Mouse (Mus musculus) lung, postnatal 0 days (tissue): ENCODE data around the gene Eps8. TPM values are rescaled to one million over a fixed set of nuclear protein-coding genes. Genes with fewer than 3 reads are reported as not detected.

ENCODE experiments used
- ATAC-seq: fragments of 200-750 bp; cut with Nextera tagmentation; 2 replicates; pipeline ENCODE4 v1.8.0; 2017; ENCODE audit warnings: moderate library complexity
- DNase-seq: peaks from one replicate; pipeline ENCODE4 v3.0.0-alpha.2; 2016; ENCODE audit warnings: low spot score
- H3K27ac ChIP-seq: fragments of 300-500 bp; sonication (generic); 2 replicates; pipeline ENCODE4 v1.5.1; 2014; ENCODE audit warnings: antibody characterized with exemption, mild to moderate bottlenecking, low read length, mixed read lengths
- H3K27me3 ChIP-seq: fragments of 300-500 bp; sonication (generic); replicated peaks from 2 replicates; pipeline ENCODE4 v1.6.1; 2014; ENCODE audit warnings: low read length, mixed read lengths; ENCODE audit not compliant: insufficient read depth
- H3K36me3 ChIP-seq: fragments of 300-500 bp; sonication (generic); 2 replicates; pipeline ENCODE4 v1.6.1; 2014; ENCODE audit warnings: low read length, mixed read lengths; ENCODE audit not compliant: insufficient read depth
- H3K4me1 ChIP-seq: fragments of 300-500 bp; sonication (generic); 2 replicates; pipeline ENCODE4 v1.6.1; 2014; ENCODE audit warnings: antibody characterized with exemption, low read depth, low read length, mixed read lengths; ENCODE audit not compliant: insufficient read depth
- H3K4me2 ChIP-seq: fragments of 300-500 bp; sonication (generic); replicated peaks from 2 replicates; pipeline ENCODE4 v1.6.1; 2014; ENCODE audit warnings: low read depth, mild to moderate bottlenecking, low read length, moderate library complexity, mixed read lengths
- H3K4me3 ChIP-seq: fragments of 300-500 bp; sonication (generic); 2 replicates; pipeline ENCODE4 v1.5.1; 2014; ENCODE audit warnings: low read depth, low read length
- H3K9ac ChIP-seq: fragments of 300-500 bp; sonication (generic); replicated peaks from 2 replicates; pipeline ENCODE4 v1.6.1; 2014; ENCODE audit warnings: low read depth, mild to moderate bottlenecking
- H3K9me3 ChIP-seq: fragments of 300-500 bp; sonication (generic); 2 replicates; pipeline ENCODE4 v1.6.1; 2016; ENCODE audit warnings: low read length, mixed read lengths
- CTCF ChIP-seq: IDR thresholded peaks from 2 replicates; pipeline ENCODE4 v1.5.1; 2016; ENCODE audit warnings: antibody characterized with exemption, mild to moderate bottlenecking
- EP300 ChIP-seq: IDR thresholded peaks from 2 replicates; pipeline ENCODE4 v1.6.1; 2016; ENCODE audit warnings: antibody characterized with exemption, mild to moderate bottlenecking, control low read depth
- WGBS: fragments of 180-500 bp; shearing (Covaris S2); extraction: QIAGEN DNeasy Blood & Tissue Kit; methylation state at CpG from one replicate; pipeline ENCODE4 v1.1.7; 2014; 5-methylcytosine and 5-hydroxymethylcytosine counted together
- polyA plus RNA-seq: library from polyadenylated mRNA; unstranded; fragments of >200 nt; fragmentation: Nextera tagmentation; extraction: Ambion mirVana; gene quantifications from 2 replicates; pipeline ENCODE4 v1.2.1, GENCODE M21; 2015

Gene Eps8
- polyA plus RNA-seq, 1 experiment from 2014 or later: 27.8 TPM

DNA sequence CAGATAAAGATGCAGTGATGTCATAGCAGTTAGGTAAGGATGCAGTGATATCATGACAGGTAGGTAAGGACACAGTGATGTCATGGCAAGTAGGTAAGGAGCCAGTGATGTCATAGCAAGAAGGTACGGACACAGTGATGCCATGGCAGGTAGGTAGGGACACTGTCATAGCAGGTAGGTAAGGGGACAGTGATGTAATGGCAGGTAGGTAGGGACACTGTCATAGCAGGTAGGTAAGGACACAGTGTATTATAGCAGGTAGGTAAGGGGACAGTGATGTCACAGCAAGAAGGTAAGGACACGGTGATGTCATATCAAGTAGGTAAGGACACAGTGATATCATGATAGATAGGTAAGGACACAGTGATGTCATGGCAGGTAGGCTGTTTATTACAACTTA is 158.1 kb downstream of the Eps8 start:
- no peak overlapping the region for H3K9ac ChIP-seq
- no peaks in the 10 kb centered on the region for H3K4me1 ChIP-seq
- H3K9me3 ChIP-seq: no peaks in the 10 kb centered on the region
- no peak overlapping the region for H3K27ac ChIP-seq
- H3K4me3 ChIP-seq: no peak overlapping the region
- no peaks in the 10 kb centered on the region for H3K27me3 ChIP-seq
- no peak for TF ChIP-seq EP300
- no peak for TF ChIP-seq CTCF
- no peaks in the 10 kb centered on the region for H3K36me3 ChIP-seq
- ATAC-seq: no peak
- H3K4me2 ChIP-seq: no peak overlapping the region
- WGBS: 100% methylated on average over 2 of the region's 2 CpGs
- DNase-seq: no peak

DNA sequence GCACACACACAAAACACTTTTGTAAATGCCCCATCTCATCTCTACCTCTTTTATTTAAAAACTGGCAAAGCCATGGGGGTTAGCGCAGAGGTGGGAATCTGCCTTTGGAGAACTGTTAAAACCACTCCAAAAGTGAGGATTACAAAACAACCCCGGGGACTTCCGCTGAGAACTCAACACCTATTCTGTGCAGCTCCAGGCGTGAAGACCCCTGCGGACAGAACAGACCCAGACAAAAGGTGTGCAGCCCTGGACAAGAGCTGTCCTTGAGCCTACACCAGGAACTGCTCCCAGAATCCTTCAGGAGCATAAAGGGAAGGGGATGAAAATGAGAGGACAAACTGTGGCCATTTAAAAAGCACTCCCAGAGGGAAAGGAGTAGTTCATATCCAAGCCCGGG is 159.4 kb downstream of the Eps8 start:
- H3K4me1 ChIP-seq: no peaks in the 10 kb centered on the region
- no peak overlapping the region for H3K4me2 ChIP-seq
- TF ChIP-seq CTCF (no peak), EP300 (no peak)
- no peak overlapping the region for H3K4me3 ChIP-seq
- no peak overlapping the region for H3K27ac ChIP-seq
- H3K36me3 ChIP-seq: no peaks in the 10 kb centered on the region
- DNase-seq (no peak), ATAC-seq (no peak)
- H3K9me3 ChIP-seq: no peaks in the 10 kb centered on the region
- 77% methylated on average over 6 of the region's 6 CpGs for WGBS
- no peaks in the 10 kb centered on the region for H3K27me3 ChIP-seq
- H3K9ac ChIP-seq: no peak overlapping the region

DNA sequence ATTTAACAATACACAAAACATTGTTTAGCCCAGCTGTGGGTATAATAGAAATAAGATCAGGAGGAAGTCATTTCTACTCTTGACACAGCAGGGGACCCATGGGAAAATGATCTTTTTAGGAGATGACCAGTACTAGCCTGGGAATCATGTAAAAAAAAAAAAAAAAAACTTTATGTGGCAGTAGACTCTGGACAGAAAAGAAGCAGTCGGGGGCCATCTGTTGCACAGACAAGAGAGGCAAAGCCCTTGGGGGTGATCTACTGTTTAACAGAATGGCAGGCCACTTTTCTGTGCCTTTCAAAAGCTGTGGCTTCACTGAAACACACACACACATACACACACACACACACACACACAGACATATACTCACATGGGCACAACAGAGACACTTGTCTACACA is 159.9 kb downstream of the Eps8 start:
- Histone ChIP-seq H3K36me3 (no peaks in the 10 kb centered on the region), H3K9ac (no peak overlapping the region), H3K4me1 (no peaks in the 10 kb centered on the region), H3K27me3 (no peaks in the 10 kb centered on the region), H3K4me2 (no peak overlapping the region), H3K27ac (no peak overlapping the region), H3K4me3 (no peak overlapping the region), H3K9me3 (no peaks in the 10 kb centered on the region)
- DNase-seq (no peak), ATAC-seq (no peak)
- TF ChIP-seq EP300 (no peak), CTCF (no peak)
- WGBS: 82% methylated on average over 1 of the region's 1 CpGs

- Histone ChIP-seq H3K4me2 (no peak overlapping the region), H3K27ac (no peak overlapping the region), H3K4me1 (no peaks in the 10 kb centered on the region), H3K9ac (no peak overlapping the region), H3K4me3 (no peak overlapping the region), H3K36me3 (no peaks in the 10 kb centered on the region), H3K27me3 (no peaks in the 10 kb centered on the region), H3K9me3 (no peaks in the 10 kb centered on the region)
- no peak for TF ChIP-seq CTCF
- no peak for TF ChIP-seq EP300
- no peak for ATAC-seq
- no peak for DNase-seq
These were observed 160.6 kb downstream of the Eps8 start for GRCm38 (mm10) chr6:137494136-137494475.

- TF ChIP-seq EP300 (no peak), CTCF (no peak)
- 91% methylated on average over 17 of the region's 17 CpGs for WGBS
- ATAC-seq: no peak
These were observed 161.2 kb downstream of the Eps8 start for GRCm38 (mm10) chr6:137493211-137494135.

GRCm38 (mm10) chr6:137492582-137492981 is 162.1 kb downstream of the Eps8 start:
- Histone ChIP-seq H3K4me1 (no peaks in the 10 kb centered on the region), H3K9me3 (no peaks in the 10 kb centered on the region), H3K4me3 (no peak overlapping the region), H3K4me2 (no peak overlapping the region), H3K27ac (no peak overlapping the region), H3K36me3 (no peaks in the 10 kb centered on the region), H3K9ac (no peak overlapping the region), H3K27me3 (no peaks in the 10 kb centered on the region)
- DNase-seq: no peak
- 90% methylated on average over 4 of the region's 4 CpGs for WGBS
- no peak for ATAC-seq
- TF ChIP-seq EP300 (no peak), CTCF (no peak)

More at GRCm38 (mm10) chr6:137493211-137494135, 161.2 kb downstream of the Eps8 start:
- Histone ChIP-seq H3K27ac (no peak overlapping the region), H3K36me3 (no peaks in the 10 kb centered on the region), H3K4me1 (no peaks in the 10 kb centered on the region), H3K4me3 (no peak overlapping the region), H3K27me3 (no peaks in the 10 kb centered on the region), H3K9ac (no peak overlapping the region), H3K9me3 (no peaks in the 10 kb centered on the region), H3K4me2 (no peak overlapping the region)
- DNase-seq: no peak

- Histone ChIP-seq H3K27me3 (no peaks in the 10 kb centered on the region), H3K4me1 (no peaks in the 10 kb centered on the region), H3K27ac (no peak overlapping the region), H3K4me2 (no peak overlapping the region), H3K4me3 (no peak overlapping the region), H3K9ac (no peak overlapping the region), H3K36me3 (no peaks in the 10 kb centered on the region), H3K9me3 (no peaks in the 10 kb centered on the region)
- ATAC-seq (no peak), DNase-seq (no peak)
- WGBS: 53% methylated on average over 2 of the region's 2 CpGs
- TF ChIP-seq EP300: no peak
These were observed 163.0 kb downstream of the Eps8 start for GRCm38 (mm10) chr6:137491659-137492058.
